Mouse (Mus musculus) C2C12 (cell line): ENCODE results near the gene Ceacam18.

Source experiments
- CTCF ChIP-seq: IDR thresholded peaks from one replicate; pipeline ENCODE4 v1.5.1; 2011; ENCODE audit not compliant: control insufficient read depth, insufficient read depth, insufficient read length
- MYOD1 ChIP-seq: IDR thresholded peaks from one replicate; pipeline ENCODE4 v1.6.1; 2011; ENCODE audit warnings: low read depth; ENCODE audit not compliant: control insufficient read depth, insufficient read length

DNA sequence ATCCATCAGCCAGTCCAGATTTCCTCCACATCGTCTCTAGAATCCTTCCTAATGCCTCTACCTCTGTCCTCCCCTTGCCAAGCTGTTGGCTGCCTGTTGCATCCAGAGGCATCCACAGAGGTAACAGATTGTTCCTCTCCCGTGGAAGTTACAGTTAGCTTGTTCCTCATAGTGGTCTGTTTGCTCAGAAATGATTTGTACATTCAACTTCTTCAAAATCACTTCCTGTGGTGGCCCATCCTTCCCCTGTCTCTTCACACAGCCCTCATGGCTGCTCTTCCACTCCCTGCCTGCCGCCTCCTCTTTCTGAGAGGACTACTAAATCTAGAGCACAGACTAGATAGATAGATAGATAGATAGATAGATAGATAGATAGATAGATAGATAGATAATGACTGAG, 20.0 kb downstream of the Ceacam18 start:
- TF ChIP-seq MYOD1 = no peak
- TF ChIP-seq CTCF = no peak
